Mouse (Mus musculus) CD4-positive helper T cell, adult 2 months (primary cell): ENCODE measurements around the gene Gm20604.

Experiments
- DNase-seq: peaks from one replicate; pipeline ENCODE4 v3.0.0-alpha.2; 2012; ENCODE audit warnings: low read depth, missing footprints, low spot score

Gm20604 gene

GRCm38 (mm10) chr12:102758403-102758756 is at the start of gene Gm20604:
Gene Gm20604, minus strand, starts transcription at chr12:102758672.
- DNase-seq = no peak

DNA sequence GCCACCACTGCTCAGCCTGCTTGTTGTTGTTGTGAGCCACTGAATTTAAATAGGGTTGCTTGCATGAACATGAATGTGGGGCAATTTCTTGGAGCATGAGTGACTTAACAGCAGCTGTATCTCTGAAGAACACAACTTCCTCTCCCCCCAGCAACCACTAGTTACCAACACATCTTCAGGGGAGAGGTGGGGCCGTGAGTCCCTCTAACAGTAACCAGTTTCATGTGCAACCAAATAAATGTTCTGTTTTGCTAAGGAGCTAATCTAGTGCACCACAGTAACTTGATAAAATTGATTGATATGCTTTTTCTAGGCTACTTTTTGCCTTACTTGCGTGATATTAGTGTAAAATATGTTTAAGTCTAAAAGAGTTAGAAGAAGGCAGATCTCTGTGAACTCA is 41.1 kb upstream of the Gm20604 start:
- no peak for DNase-seq

- no peak for DNase-seq
Measured at GRCm38 (mm10) chr12:102787927-102788326, 29.5 kb upstream of the Gm20604 start.

GRCm38 (mm10) chr12:102785593-102785985 is 27.1 kb upstream of the Gm20604 start:
- no peak for DNase-seq

DNA sequence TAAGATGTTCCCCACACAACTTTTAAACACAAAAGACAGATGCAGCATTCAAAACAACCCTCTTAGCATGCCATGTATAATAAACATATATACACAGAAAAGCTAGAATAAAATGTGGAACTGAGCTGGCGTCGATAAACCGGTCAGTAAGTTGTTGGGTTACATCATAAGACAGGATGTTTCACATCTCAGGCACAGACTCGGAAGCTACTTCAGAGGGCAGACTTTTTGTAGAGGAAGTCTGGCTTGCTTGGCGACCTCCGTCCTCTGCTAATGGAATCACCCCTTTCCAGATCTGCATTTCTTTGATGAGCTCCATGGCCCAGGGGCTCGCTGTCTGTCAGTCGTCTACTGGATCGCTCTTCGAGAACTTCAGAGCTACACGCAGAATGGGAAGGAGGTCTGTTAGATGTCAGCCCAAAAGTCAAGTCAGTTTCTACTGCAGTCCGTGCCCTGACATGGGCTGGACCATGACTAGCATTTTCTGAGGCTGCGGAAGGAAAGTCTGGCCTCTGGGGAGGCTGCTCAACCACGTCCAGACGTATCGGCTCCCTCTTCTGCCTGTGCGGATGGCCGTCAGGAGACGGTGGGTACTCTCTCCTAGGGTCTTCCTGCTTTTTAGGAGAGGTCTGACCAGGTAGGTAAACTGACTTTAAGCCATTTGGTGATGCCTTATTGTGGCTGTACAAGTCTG is 26.6 kb upstream of the Gm20604 start:
- DNase-seq = no peak

DNA sequence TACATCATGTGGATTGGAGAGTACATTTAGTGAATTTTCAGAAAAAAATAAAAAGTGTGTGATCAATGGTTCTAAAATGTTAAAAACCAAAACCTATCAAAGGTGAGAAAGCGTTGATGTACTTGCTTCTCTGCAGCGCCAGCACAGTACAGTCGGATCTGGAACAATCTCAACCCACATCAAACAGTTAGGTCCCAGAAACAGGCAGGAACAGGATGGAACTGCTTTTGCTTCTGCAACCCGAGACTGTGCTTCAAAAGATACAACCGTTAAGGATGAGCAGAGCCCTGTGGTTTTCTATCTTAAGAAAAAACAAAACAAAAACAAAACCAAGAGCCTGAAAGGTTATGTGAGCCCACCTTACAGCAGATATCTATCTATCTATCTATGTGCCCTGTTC is 24.4 kb upstream of the Gm20604 start:
- peak; percentile 65 for DNase-seq

- peak; percentile 29 for DNase-seq
Measured at GRCm38 (mm10) chr12:102779452-102779851, 21.0 kb upstream of the Gm20604 start.

GRCm38 (mm10) chr12:102778151-102778550 is 19.7 kb upstream of the Gm20604 start:
- no peak for DNase-seq

- no peak for DNase-seq
Measured at GRCm38 (mm10) chr12:102776035-102776434, 17.6 kb upstream of the Gm20604 start.

DNA sequence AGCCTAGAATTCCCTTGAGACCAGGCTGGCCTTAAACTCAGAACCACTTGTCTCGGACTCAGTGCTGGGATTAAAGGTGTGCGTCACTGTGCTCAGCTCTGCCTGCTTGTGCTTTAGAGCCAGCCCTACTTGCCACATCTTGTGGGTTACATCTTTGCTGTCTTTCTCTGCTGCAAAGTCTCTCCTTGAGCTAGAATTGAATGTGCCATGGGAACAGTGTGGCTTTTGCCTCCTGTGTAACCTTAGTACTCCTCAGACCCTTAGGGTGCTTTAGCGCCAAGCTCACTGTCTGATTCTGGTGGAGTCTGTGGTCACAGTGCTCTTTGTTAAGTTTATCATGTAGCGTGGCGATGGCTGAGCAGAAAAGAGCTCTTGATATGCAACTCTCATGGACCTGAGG is 14.2 kb upstream of the Gm20604 start:
- no peak for DNase-seq

GRCm38 (mm10) chr12:102771601-102772000 is 13.1 kb upstream of the Gm20604 start:
- no peak for DNase-seq

DNA sequence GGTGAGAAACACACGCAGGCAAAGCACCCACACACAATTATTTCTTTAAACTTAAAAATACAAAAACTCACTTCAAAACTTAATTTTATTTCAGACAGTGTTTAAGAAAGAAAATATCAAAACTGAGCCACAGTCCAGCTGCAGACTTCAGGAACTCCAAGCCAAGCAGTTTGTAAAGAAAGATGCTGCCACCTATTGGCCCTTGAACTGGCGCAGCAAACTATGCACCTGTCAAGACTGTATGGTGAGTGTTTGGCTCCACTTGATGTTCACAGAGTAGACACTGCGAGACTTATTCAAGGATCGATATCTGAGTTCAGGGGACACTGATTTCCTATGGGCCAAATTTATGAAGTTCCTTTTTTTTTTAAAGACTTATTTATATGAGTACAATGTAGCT is 10.5 kb upstream of the Gm20604 start:
- no peak for DNase-seq

GRCm38 (mm10) chr12:102763696-102764095 is 5.2 kb upstream of the Gm20604 start:
- no peak for DNase-seq

DNA sequence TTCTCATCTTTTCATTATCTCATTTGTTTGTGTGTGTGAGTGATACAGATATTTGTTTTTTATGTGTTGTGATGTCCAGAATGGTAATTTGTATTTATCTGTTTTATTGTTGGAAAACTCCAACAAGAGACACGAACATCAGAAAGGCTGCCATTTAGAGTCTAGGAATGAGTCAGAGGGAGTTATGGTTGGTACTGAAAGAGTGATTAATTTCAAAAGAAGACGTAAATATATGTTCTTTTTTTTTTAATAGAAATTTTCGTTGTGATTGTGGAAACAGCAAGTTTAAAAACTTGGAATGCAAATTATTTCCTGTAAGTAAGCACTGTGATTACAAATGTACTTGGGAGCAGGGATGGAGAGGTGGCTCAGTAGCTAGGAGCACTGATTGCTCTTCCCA is 3.2 kb upstream of the Gm20604 start:
- no peak for DNase-seq

DNA sequence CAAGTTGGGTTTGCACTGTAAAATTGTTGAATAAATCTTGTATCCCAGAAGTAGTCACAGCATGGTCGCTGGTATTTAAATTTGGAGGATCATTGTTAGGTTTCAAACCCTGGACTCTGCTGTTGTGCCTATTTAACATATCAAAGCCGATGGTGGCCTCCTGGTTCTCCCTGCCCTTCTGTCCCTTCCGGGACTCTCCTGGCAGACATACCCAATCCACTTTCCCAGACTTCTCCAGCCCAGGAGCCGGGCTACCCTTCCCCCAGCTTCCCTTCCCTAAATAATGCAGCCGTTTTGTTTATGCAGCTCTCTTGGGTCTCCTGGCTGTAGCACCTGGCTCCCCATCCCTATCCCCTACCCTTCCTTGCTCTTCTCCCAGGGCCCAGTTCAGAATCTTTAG is 464 bp upstream of the Gm20604 start:
- no peak for DNase-seq

- peak; percentile 97 for DNase-seq
Measured at GRCm38 (mm10) chr12:102757689-102758402, 626 bp downstream of the Gm20604 start, which contains the start of the genes Gm28051, Gon7 and Ubr7. Gene Gm28051, minus strand, starts transcription at chr12:102757765. Gene Gon7, minus strand, starts transcription at chr12:102757803. Gene Ubr7, plus strand, starts transcription at chr12:102757967.

DNA sequence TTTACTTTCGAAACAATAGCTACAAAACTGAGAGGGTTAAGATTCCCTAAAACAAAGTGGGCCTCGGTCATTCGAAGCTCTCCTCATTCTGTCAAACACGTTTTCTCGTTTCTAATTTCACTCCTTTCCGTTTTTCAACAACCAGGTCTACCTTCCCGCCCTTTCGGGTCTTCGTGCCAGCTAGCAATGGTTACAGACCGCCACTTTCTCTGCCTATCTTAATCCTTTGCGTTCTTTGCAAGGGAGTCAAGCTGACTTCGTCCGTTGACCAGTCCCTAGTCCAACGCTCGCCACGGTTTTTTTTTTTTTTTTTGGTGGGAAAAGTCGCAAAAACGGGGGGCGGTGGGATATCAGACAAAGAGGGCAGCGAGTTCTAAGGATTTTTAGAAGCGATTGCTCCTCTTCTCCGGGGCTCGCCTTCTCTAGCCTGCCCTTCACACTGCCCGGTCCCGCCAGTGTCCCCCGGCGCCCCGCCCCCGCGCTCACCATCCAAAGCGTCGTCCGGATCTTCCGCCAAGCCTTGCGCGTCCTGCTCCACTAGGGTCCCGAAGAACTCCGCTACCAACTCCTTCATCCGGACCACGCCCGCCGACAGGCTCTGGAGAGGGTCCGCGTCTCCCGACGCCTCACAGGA is 1.3 kb downstream of the Gm20604 start:
- DNase-seq = no peak

DNA sequence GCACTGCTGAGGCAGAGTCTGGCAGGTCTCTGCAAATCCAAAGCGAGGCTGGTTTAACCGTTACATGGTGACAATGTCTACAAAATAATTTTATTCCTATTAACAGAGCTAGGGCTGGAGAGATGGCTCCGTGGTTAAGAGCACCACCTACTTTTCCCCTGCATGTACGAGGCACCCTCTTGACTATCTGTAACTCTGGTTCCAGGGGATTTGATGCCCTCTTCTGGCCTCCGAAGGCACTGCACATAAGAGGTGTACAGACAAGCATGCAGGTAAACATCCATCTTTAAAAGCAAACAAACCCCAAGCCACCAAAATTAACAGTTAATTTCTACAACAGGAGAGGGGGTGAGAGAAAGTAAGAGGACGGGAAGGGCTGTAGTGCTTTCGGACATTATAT is 2.2 kb downstream of the Gm20604 start:
- peak; percentile 69 for DNase-seq

DNA sequence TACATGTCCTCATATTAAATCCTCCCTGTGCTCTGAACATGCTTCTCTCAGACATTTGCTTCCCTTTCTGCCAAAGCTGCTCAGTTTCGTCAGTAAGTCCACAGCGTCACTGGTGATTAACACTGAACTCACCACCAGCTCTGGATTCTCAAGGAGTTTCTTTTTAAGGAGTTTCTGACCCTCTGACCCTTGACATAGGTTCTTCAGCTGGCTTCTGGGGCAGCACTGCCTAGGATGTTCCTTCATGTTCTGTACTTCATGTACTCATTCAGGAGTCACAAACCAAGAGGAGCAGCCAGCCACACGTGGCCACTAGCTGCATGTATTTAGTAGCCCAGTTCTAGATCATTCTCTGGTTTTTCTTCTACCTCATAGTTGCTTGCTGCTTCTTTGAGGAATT is 10.2 kb downstream of the Gm20604 start:
- no peak for DNase-seq

DNA sequence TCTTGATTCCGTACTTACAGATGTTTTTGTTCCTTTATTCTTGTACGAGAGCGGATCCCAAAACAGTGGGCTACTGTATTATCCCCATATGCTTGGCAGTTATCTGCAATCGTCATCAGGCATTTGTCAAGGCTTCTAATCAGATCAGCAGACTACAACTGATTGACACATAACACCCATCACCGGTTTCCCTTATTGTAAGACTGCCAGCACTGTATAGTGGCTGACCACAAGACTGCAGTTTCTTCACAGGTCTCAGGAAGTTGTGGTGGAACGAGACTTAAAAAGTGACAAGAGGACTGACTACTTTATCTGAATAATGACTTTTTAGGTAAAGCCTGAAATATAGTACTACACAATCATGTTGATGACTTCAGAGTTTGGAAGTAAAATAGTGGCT is 13.6 kb downstream of the Gm20604 start:
- DNase-seq = peak; percentile 88

DNA sequence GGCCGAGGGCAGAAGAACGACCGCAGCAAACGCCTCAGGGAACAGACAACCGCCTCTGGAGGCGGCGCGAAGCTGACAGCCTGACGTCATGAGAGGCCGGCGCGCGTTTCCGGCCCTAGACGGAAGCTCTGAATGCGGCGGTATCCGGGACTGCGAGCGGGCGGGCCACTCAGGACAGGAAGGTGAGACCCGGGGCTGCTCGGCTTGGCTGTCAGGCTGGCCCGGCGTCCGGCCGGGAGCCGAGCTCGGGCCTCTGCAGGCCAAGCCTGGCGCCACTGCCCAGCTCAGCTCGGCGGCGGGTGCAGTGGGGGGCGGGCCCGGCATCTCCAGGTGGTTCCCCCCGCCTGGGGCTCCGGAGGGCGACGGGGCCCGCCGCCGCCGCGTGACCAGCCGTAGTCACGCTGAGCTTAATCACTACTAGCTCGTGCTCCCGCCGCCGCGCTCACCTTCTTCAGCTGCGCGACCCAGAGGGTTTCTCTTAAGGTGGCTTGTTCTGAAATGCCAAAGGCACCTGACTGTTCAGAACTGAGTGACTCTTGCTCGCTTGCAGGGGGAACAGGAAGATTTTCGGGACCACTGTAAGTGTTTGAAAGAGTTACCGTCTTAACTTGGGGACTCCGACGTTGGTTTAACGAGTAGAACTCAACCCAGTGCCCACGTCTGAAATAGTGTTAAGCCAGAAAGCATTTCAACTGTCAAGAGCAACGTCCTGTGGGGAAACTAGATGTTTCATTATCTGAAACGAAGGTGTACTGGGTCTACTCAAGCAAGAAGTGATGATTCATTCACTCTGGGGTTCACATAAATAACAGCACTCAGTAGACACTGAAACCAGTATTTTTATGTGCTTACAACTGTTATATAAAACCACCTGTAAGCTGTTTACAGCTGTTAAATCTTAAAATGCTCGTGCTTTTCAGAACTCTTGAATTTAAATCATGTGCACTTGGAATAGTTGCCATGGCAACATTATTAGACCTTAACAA is 14.6 kb downstream of the Gm20604 start, which contains the start of the genes Moap1 and Tmem251:
Gene Moap1, minus strand, starts transcription at position 73 of the 986 bp plus-strand sequence.
Gene Tmem251, plus strand, starts transcription at position 174 of the 986 bp plus-strand sequence.
- peak; percentile 94 for DNase-seq
